Mouse (Mus musculus): ENCODE measurements around the gene Kcnip3.
A peak's percentile ranks its signal among the peaks of the same experiment; 100 is the strongest.

The Kcnip3 gene

DNA sequence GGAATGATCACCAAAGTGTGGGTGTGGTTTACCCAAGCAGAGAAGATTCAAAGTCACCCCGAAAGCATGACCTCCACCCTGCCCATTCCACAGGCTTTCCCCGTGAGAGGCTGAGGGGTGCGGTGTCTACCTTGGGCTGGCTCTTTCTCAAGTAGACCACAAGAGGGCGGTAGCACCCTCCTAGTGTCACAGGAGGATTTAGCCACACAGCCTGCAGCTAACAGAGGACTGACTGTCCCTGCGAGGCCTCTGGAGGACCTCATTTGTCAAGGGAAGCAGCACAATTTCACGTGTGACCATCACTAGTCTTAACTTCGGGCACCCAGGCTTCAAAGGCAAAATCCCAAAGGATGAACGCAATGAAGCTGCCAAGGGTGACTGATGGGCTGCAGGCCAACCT is 59.6 kb downstream of the Kcnip3 start:
- peak; percentile 51 for DNase-seq

DNA sequence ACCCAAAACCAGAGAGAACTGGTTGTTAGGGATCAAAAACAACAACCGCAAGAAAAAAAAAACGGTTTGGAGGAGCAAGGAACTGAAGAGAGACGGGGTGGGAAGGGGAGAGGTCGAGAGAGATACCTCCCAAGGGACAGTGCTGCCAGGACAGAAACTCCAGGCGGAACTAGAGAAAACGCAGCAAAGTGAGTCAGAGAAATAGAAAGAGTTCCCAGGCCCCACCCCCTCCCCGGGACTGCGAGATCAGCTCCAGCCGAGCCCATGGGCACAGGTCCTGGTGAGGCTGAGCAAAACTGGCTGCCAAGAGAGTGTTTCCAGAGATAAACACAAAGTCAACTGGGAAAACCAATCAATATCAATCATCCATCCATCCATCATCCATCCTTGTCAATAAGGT is 60.5 kb downstream of the Kcnip3 start:
- no peak for DNase-seq

- DNase-seq = no peak
Measured at GRCm38 (mm10) chr2:127459341-127459740, 62.6 kb downstream of the Kcnip3 start.

GRCm38 (mm10) chr2:127453764-127454163 is 68.1 kb downstream of the Kcnip3 start:
- peak; percentile 82 to 84 for DNase-seq

GRCm38 (mm10) chr2:127453141-127453540 is 68.8 kb downstream of the Kcnip3 start:
- DNase-seq = no peak

DNA sequence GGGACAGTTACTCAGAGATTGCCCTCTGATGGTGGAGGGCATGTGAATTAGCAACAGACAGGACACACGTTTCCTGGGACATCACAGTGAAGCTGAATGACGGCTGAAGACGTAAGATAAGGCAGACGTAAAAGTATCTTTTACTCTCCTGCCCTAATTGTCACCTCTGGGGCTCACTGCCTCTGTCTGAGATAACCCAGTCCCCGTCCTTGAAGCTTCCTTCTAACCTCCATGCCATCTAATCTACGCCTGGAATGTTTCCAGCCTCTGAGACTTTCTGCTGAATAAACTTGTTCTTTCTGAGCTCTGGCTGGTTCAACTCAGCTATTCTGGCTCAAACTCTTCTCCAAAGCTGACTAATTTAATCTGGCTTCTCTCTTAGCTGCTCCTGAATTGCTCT is 70.1 kb downstream of the Kcnip3 start:
- no peak for DNase-seq

GRCm38 (mm10) chr2:127449691-127450090 is 72.2 kb downstream of the Kcnip3 start:
- DNase-seq = no peak

DNA sequence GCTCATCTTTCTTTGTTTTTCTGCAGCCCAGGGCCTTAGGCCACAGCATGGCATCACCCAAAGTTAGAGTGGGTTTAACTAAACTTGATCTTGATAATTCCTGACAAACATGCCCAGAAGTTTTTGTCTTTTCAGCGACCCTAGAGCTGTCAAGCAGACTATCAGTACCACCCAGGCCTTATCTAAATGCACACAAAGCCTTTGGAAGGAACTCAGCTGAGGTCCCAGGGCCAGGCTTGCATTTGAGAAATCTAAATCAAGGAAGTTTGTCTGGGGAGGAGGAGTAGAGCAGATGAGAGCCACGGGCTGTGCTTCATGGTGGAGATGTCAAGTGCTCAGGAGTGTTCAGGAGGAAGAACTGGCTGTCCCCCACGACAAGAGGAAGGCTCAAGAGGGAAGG is 75.0 kb downstream of the Kcnip3 start:
- no peak for DNase-seq

GRCm38 (mm10) chr2:127444055-127444789 is 77.7 kb downstream of the Kcnip3 start, which contains the start of gene Fahd2a:
Fahd2a (minus strand) TSS chr2:127444565.
- peak; percentile 92 to 94 for DNase-seq

DNA sequence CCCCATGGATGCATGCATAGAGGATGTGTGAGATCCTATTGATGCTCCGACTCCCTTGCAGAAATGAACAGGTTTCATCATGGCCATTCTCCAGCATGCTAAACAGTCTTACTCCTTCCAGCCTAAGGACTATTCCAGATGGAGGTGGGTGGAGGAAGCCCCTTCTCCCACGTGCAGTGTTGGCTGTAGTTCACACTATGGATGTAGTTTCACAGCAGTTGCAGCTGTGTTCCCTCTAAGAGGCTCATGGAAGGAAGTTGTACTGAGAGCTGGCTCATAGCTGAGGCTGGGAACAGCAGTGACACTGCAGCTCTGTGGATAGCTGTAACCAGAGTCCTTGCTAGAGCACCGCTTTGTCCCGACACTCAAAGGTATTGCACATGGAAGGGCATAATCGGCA is 84.2 kb downstream of the Kcnip3 start:
- no peak for DNase-seq

- DNase-seq = no peak
Measured at GRCm38 (mm10) chr2:127435554-127435953, 86.3 kb downstream of the Kcnip3 start.

- peak; percentile 56 to 58 for DNase-seq
Measured at GRCm38 (mm10) chr2:127435135-127435534, 86.8 kb downstream of the Kcnip3 start.

- DNase-seq = no peak
Measured at GRCm38 (mm10) chr2:127433487-127434295, 88.2 kb downstream of the Kcnip3 start.

- peak; percentile 31 to 34 for DNase-seq
Measured at GRCm38 (mm10) chr2:127430238-127430637, 91.7 kb downstream of the Kcnip3 start.

- DNase-seq = no peak
Measured at GRCm38 (mm10) chr2:127424977-127425376, 96.9 kb downstream of the Kcnip3 start, which contains the start of gene Gpat2. Gpat2 (plus strand) TSS chr2:127425199.

GRCm38 (mm10) chr2:127418266-127418970 is 103.5 kb downstream of the Kcnip3 start:
- DNase-seq = no peak

DNA sequence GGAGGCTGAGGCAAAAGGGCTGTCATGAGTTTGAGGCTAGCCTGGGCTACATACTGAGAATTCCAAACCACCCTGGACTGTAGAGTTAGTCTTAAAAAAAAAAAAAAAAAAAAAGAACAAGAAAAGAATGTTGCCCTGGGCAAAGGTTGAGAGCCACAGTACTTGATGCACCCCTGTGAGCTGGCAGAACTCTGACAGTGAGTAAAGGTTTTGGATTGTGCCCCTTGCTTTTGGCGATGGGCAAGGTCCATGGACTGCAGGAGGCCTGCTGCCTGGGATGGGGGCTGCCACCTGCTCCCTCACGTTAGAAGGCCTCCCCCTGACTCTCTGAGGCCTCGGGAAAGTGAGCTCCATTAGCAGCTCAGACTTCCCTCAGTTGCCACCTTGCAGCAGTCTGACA is 105.2 kb downstream of the Kcnip3 start:
- DNase-seq = no peak

GRCm38 (mm10) chr2:127415806-127416205 is 106.1 kb downstream of the Kcnip3 start:
- no peak for DNase-seq

GRCm38 (mm10) chr2:127411126-127411525 is 110.8 kb downstream of the Kcnip3 start:
- no peak for DNase-seq
